Mouse (Mus musculus) limb, embryonic 10.5 days (tissue): Measurements from ENCODE around the gene Car6. TPM values are rescaled to one million over a fixed set of nuclear protein-coding genes. Genes with fewer than 3 reads are reported as not detected.

Experiments
- polyA plus RNA-seq: library from polyadenylated mRNA; unstranded; fragments of >200 nt; fragmentation: Nextera tagmentation; extraction: Ambion mirVana; gene quantifications from 2 replicates; pipeline ENCODE4 v1.2.1, GENCODE M21; 2016

The Car6 gene
- polyA plus RNA-seq, 1 experiment from 2014 or later, result not detected

Other genes starting within 250 kb of the Car6 start
- 13.7 and 18.8 TPM in 2 replicates for gene Spsb1, start 246.3 kb downstream of the Car6 start, polyA plus RNA-seq
- gene H6pd, start 192.3 kb downstream of the Car6 start, polyA plus RNA-seq, result 4.5 and 5.6 TPM in 2 replicates
- 0.28 and 0.75 TPM in 2 replicates for gene Gpr157, start 114.0 kb downstream of the Car6 start, polyA plus RNA-seq
- gene Slc2a5, start 82.0 kb downstream of the Car6 start, polyA plus RNA-seq, result 0.98 and 1.1 TPM in 2 replicates
- gene Slc2a7, start 52.4 kb downstream of the Car6 start, polyA plus RNA-seq, result not detected in 2 replicates
- 3,103 and 4,103 TPM in 2 replicates for gene Eno1, start 35.4 kb upstream of the Car6 start, polyA plus RNA-seq
- gene Rere, start 80.3 kb upstream of the Car6 start, polyA plus RNA-seq, result 34.0 and 40.3 TPM in 2 replicates